Mouse (Mus musculus) heart, embryonic 15.5 days (tissue): ENCODE results near the gene Smim24. TPM values are rescaled to one million over a fixed set of nuclear protein-coding genes. Genes with fewer than 3 reads are reported as not detected.

Source experiments
- ATAC-seq: fragments of 200-750 bp; cut with Nextera tagmentation; replicated peaks from 2 replicates; pipeline ENCODE4 v1.8.0; 2017; ENCODE audit warnings: low read depth, moderate TSS enrichment; ENCODE audit not compliant: insufficient number of reproducible peaks, insufficient read depth, low FRiP score
- H3K27ac ChIP-seq: fragments of 300-500 bp; sonication (generic); 2 replicates; pipeline ENCODE4 v1.5.1; 2015; ENCODE audit warnings: mild to moderate bottlenecking, inconsistent platforms
- H3K27me3 ChIP-seq: fragments of 300-500 bp; sonication (generic); 2 replicates; pipeline ENCODE4 v1.6.1; 2015; ENCODE audit warnings: inconsistent platforms
- H3K36me3 ChIP-seq: fragments of 300-500 bp; sonication (generic); 2 replicates; pipeline ENCODE4 v1.6.1; 2015; ENCODE audit warnings: mild to moderate bottlenecking, inconsistent platforms
- H3K4me1 ChIP-seq: fragments of 300-500 bp; sonication (generic); replicated peaks from 2 replicates; pipeline ENCODE4 v1.6.1; 2015; ENCODE audit warnings: inconsistent platforms
- H3K4me2 ChIP-seq: fragments of 300-500 bp; sonication (generic); 2 replicates; pipeline ENCODE4 v1.6.1; 2015; ENCODE audit warnings: inconsistent platforms, mild to moderate bottlenecking, moderate library complexity
- H3K4me3 ChIP-seq: fragments of 300-500 bp; sonication (generic); 2 replicates; pipeline ENCODE4 v1.5.1; 2015; ENCODE audit warnings: mild to moderate bottlenecking, inconsistent platforms
- H3K9ac ChIP-seq: fragments of 300-500 bp; sonication (generic); 2 replicates; pipeline ENCODE4 v1.6.1; 2015; ENCODE audit warnings: mild to moderate bottlenecking, inconsistent platforms
- H3K9me3 ChIP-seq: fragments of 300-500 bp; sonication (generic); replicated peaks from 2 replicates; pipeline ENCODE4 v1.6.1; 2016; ENCODE audit warnings: inconsistent platforms
- WGBS: fragments of 180-500 bp; shearing (Covaris S2); methylation state at CpG from one replicate; pipeline ENCODE4 v1.1.7; 2015; ENCODE audit warnings: mixed read lengths; 5-methylcytosine and 5-hydroxymethylcytosine counted together
- microRNA-seq: library from miRNA; unstranded; fragments of <30 nt; microRNA quantifications from one replicate; pipeline ENCODE4, GENCODE M21; 2016
- polyA plus RNA-seq: library from polyadenylated mRNA; unstranded; fragments of >200 nt; fragmentation: Nextera tagmentation; extraction: Ambion mirVana; gene quantifications from 2 replicates; pipeline ENCODE4 v1.2.1, GENCODE M21; 2015

The Smim24 gene
- polyA plus RNA-seq, 1 experiment from 2014 or later = 4.1 TPM

GRCm38 (mm10) chr10:81432169-81432867, 39.5 kb downstream of the Smim24 start:
- H3K4me2 ChIP-seq = peak overlapping the region; percentile 58; the same call in 1 of the 2 replicates
- no peak overlapping the region for H3K9ac ChIP-seq
- no peaks in the 10 kb centered on the region for H3K36me3 ChIP-seq
- H3K4me1 ChIP-seq = peaks cover 54% of the 10 kb centered on the region
- no peaks in the 10 kb centered on the region for H3K9me3 ChIP-seq
- peak overlapping the region; percentile 17; the same call in 1 of the 2 replicates for H3K27ac ChIP-seq
- WGBS = 68% methylated on average over 21 of the region's 21 CpGs
- no peak for ATAC-seq
- no peaks in the 10 kb centered on the region for H3K27me3 ChIP-seq
- no peak overlapping the region for H3K4me3 ChIP-seq

- H3K4me2 ChIP-seq = peak overlapping the region; percentile 58
- no peaks in the 10 kb centered on the region for H3K9me3 ChIP-seq
- 5% methylated on average over 17 of the region's 17 CpGs for WGBS
- H3K4me1 ChIP-seq = peaks cover 52% of the 10 kb centered on the region
- H3K36me3 ChIP-seq = no peaks in the 10 kb centered on the region
- H3K27ac ChIP-seq = no peak overlapping the region; the same call in 1 of the 2 replicates
- no peaks in the 10 kb centered on the region for H3K27me3 ChIP-seq
- ATAC-seq = peak; percentile 78
- H3K4me3 ChIP-seq = peak overlapping the region; percentile 25
- H3K9ac ChIP-seq = peak overlapping the region; percentile 32; the same call in 1 of the 2 replicates
Observed at GRCm38 (mm10) chr10:81432868-81433262, 40.0 kb downstream of the Smim24 start.

- Histone ChIP-seq H3K27ac (no peak overlapping the region; the same call in 1 of the 2 replicates), H3K9ac (peak overlapping the region; percentile 32; the same call in 1 of the 2 replicates), H3K4me3 (no peak overlapping the region), H3K36me3 (no peaks in the 10 kb centered on the region), H3K27me3 (no peaks in the 10 kb centered on the region), H3K9me3 (no peaks in the 10 kb centered on the region), H3K4me1 (peaks cover 52% of the 10 kb centered on the region), H3K4me2 (no peak overlapping the region)
- 72% methylated on average over 26 of the region's 26 CpGs for WGBS
- no peak for ATAC-seq
Observed at GRCm38 (mm10) chr10:81433541-81434289, 40.9 kb downstream of the Smim24 start.

DNA sequence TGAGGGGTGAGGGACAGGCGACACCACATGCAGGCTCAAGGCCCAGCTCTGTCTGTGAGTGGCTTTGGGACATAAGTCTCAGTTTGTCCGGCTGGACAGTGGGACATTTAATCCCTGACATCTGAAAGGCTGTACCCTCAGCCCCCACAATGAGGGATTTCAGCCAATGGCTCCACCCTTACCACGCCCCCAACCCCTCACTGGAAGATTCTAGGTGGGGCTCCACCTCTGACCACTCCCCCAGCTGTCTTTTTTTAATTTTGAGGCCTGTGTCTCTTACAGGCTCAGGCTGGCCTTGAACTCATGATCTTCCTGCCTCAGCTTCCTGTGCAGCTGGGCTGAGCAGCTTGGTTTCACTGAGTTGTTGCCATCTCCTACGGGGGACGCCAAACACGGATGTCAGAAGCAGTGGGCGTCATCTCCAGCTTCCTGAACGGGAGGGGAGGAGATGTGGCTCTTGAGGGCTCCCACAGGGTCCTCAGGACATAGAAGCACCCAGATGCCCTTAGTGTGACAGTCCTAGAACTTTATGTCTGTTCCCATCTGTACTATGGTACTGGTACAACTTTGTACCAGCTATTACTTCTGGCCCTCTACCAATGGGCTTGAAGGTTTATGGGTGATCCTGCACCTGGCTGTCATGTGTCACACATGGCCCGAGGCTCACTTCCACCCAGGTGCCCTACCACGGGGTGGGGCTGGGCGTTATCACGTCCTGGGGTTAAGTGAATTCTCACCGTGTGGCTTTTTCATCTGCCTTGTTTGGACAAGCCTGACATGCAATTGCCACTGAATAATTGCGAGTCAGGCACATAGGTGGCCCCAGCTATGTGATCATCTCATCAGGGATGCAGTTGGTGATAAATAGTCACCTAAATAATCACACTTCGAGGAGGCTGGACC, 41.8 kb downstream of the Smim24 start:
- no peaks in the 10 kb centered on the region for H3K9me3 ChIP-seq

GRCm38 (mm10) chr10:81435436-81435835, 42.6 kb downstream of the Smim24 start:
- Histone ChIP-seq H3K27me3 (no peaks in the 10 kb centered on the region), H3K4me3 (no peak overlapping the region), H3K36me3 (no peaks in the 10 kb centered on the region), H3K9ac (no peak overlapping the region), H3K4me2 (0 out of 2 replicates have a peak overlapping the region, but pooled peaks have one; percentile 7), H3K4me1 (peaks cover 43% of the 10 kb centered on the region), H3K9me3 (no peaks in the 10 kb centered on the region), H3K27ac (peak overlapping the region; percentile 41)
- no peak for ATAC-seq
- WGBS = 53% methylated on average over 3 of the region's 3 CpGs

More for the DNA sequence above, 41.8 kb downstream of the Smim24 start:
- Histone ChIP-seq H3K4me2 (0 out of 2 replicates have a peak overlapping the region, but pooled peaks have one; percentile 7), H3K36me3 (no peaks in the 10 kb centered on the region), H3K27me3 (no peaks in the 10 kb centered on the region), H3K4me3 (no peak overlapping the region), H3K27ac (peak overlapping the region; percentile 41), H3K4me1 (peaks cover 45% of the 10 kb centered on the region), H3K9ac (no peak overlapping the region)
- 50% methylated on average over 15 of the region's 15 CpGs for WGBS
- no peak for ATAC-seq

GRCm38 (mm10) chr10:81441019-81441418, 48.2 kb downstream of the Smim24 start:
- Histone ChIP-seq H3K9me3 (no peaks in the 10 kb centered on the region), H3K4me2 (no peak overlapping the region), H3K27me3 (peaks cover 16% of the 10 kb centered on the region; the same call in 1 of the 2 replicates), H3K4me3 (no peak overlapping the region), H3K4me1 (no peaks in the 10 kb centered on the region), H3K9ac (no peak overlapping the region), H3K27ac (no peak overlapping the region), H3K36me3 (no peaks in the 10 kb centered on the region)
- no peak for ATAC-seq

Small RNA genes lying within 50 kb of the gene (microRNA-seq; reads per million reads assigned to microRNA genes)
- 1.7 reads per million for gene Mir1191b
- not detected for gene Mir6913

Other genes starting within 250 kb of the Smim24 start
- 29.1 and 41.6 TPM in 2 replicates for gene Pias4, start 225.1 kb upstream of the Smim24 start, polyA plus RNA-seq
- gene Eef2, start 216.4 kb upstream of the Smim24 start, polyA plus RNA-seq = 350 and 441 TPM in 2 replicates
- 38.4 and 43.1 TPM in 2 replicates for gene Dapk3, start 210.0 kb upstream of the Smim24 start, polyA plus RNA-seq
- not detected in 2 replicates for gene 4930442H23Rik, start 209.2 kb upstream of the Smim24 start, polyA plus RNA-seq
- 7.3 and 9.1 TPM in 2 replicates for gene Nmrk2, start 191.0 kb upstream of the Smim24 start, polyA plus RNA-seq
- 0.25 and 1.1 TPM in 2 replicates for gene Atcay, start 162.2 kb upstream of the Smim24 start, polyA plus RNA-seq
- 6.0 and 7.5 TPM in 2 replicates for gene Zfr2, start 159.9 kb upstream of the Smim24 start, polyA plus RNA-seq
- gene Matk, start 140.1 kb upstream of the Smim24 start, polyA plus RNA-seq = 1.6 and 3.6 TPM in 2 replicates
- 208 and 226 TPM in 2 replicates for gene Mrpl54, start 126.1 kb upstream of the Smim24 start, polyA plus RNA-seq
- 42.3 and 61.2 TPM in 2 replicates for gene Apba3, start 126.1 kb upstream of the Smim24 start, polyA plus RNA-seq
- gene Tjp3, start 101.5 kb upstream of the Smim24 start, polyA plus RNA-seq = 3.2 and 4.3 TPM in 2 replicates
- gene Pip5k1c, start 100.1 kb upstream of the Smim24 start, polyA plus RNA-seq = 26.2 and 38.2 TPM in 2 replicates
- 23.5 and 34.1 TPM in 2 replicates for gene Cactin, start 71.9 kb upstream of the Smim24 start, polyA plus RNA-seq
- gene Tbxa2r, start 64.3 kb upstream of the Smim24 start, polyA plus RNA-seq = 11.3 and 17.9 TPM in 2 replicates
- gene Gipc3, start 49.8 kb upstream of the Smim24 start, polyA plus RNA-seq = 0.04 TPM in 1 of 2 replicates, not detected in the other
- gene Hmg20b, start 42.6 kb upstream of the Smim24 start, polyA plus RNA-seq = 82.8 and 83.4 TPM in 2 replicates
- 11.7 and 22.3 TPM in 2 replicates for gene Mfsd12, start 35.6 kb upstream of the Smim24 start, polyA plus RNA-seq
- 0.81 and 2.2 TPM in 2 replicates for gene 4930404N11Rik, start 27.2 kb upstream of the Smim24 start, polyA plus RNA-seq
- 66.5 and 84.1 TPM in 2 replicates for gene Fzr1, start 14.5 kb upstream of the Smim24 start, polyA plus RNA-seq
- 65.2 and 79.9 TPM in 2 replicates for gene Dohh, start 8.6 kb upstream of the Smim24 start, polyA plus RNA-seq
- gene Gm48551, start 8.6 kb upstream of the Smim24 start, polyA plus RNA-seq = 2.2 and 2.3 TPM in 2 replicates
- 0.84 and 0.91 TPM in 2 replicates for gene Gm48552, start 4.0 kb upstream of the Smim24 start, polyA plus RNA-seq
- 60.9 and 71.2 TPM in 2 replicates for gene Nfic, start 62.6 kb downstream of the Smim24 start, polyA plus RNA-seq
- 0.08 and 0.41 TPM in 2 replicates for gene Celf5, start 89.7 kb downstream of the Smim24 start, polyA plus RNA-seq
- 43.6 and 63.4 TPM in 2 replicates for gene Ncln, start 103.3 kb downstream of the Smim24 start, polyA plus RNA-seq
- gene S1pr4, start 107.1 kb downstream of the Smim24 start, polyA plus RNA-seq = 0.47 and 1.5 TPM in 2 replicates
- 0.64 and 1.6 TPM in 2 replicates for gene Gna15, start 131.2 kb downstream of the Smim24 start, polyA plus RNA-seq
- gene Gna11, start 152.1 kb downstream of the Smim24 start, polyA plus RNA-seq = 52.1 and 64.1 TPM in 2 replicates
- 650 and 761 TPM in 2 replicates for gene Aes, start 166.4 kb downstream of the Smim24 start, polyA plus RNA-seq
- gene Tle2, start 181.5 kb downstream of the Smim24 start, polyA plus RNA-seq = 23.6 and 29.3 TPM in 2 replicates
- gene Tle6, start 208.0 kb downstream of the Smim24 start, polyA plus RNA-seq = 23.9 and 30.5 TPM in 2 replicates
- 0.48 and 0.72 TPM in 2 replicates for gene BC025920, start 213.2 kb downstream of the Smim24 start, polyA plus RNA-seq
- gene Sirt6, start 234.7 kb downstream of the Smim24 start, polyA plus RNA-seq = 20.8 and 26.7 TPM in 2 replicates
- gene Ankrd24, start 235.5 kb downstream of the Smim24 start, polyA plus RNA-seq = 12.3 and 13.7 TPM in 2 replicates